Mouse (Mus musculus) CH12.LX (cell line): ENCODE data around the gene Mtmr1.
A peak's percentile ranks its signal among the peaks of the same experiment; 100 is the strongest.

ENCODE experiments used
- CTCF ChIP-seq, 2 experiments: IDR thresholded peaks in 1 of 2; conservative IDR thresholded peaks in 1 of 2; 2 replicates each; pipeline ENCODE4 v1.5.1; 2011 to 2012; ENCODE audit warnings: low read depth in 2 of 2, low read length in 2 of 2, improper control_type of control experiment in 1 of 2, inconsistent platforms in 1 of 2, mild to moderate bottlenecking in 1 of 2, moderate library complexity in 1 of 2
- E2F4 ChIP-seq: IDR thresholded peaks from 2 replicates; pipeline ENCODE4 v1.6.1; 2011; ENCODE audit warnings: low read depth, low read length, improper control_type of control experiment; ENCODE audit not compliant: insufficient replicate concordance
- EP300 ChIP-seq: IDR thresholded peaks from 2 replicates; pipeline ENCODE4 v1.6.1; 2011; ENCODE audit warnings: low read length, improper control_type of control experiment
- HCFC1 ChIP-seq: IDR thresholded peaks from 2 replicates; pipeline ENCODE4 v1.6.1; 2012; ENCODE audit warnings: low read depth, mild to moderate bottlenecking, inconsistent platforms, low read length, improper control_type of control experiment
- IRF4 ChIP-seq: IDR thresholded peaks from 2 replicates; pipeline ENCODE4 v1.6.1; 2014; ENCODE audit warnings: low read depth, mild to moderate bottlenecking, inconsistent platforms, low read length, improper control_type of control experiment
- JUN ChIP-seq: IDR thresholded peaks from 2 replicates; pipeline ENCODE4 v1.6.1; 2011; ENCODE audit warnings: low read depth, mild to moderate bottlenecking, low read length, improper control_type of control experiment, moderate library complexity; ENCODE audit not compliant: insufficient read depth
- MAFK ChIP-seq: IDR thresholded peaks from 2 replicates; pipeline ENCODE4 v1.6.1; 2011; ENCODE audit warnings: low read length, improper control_type of control experiment; ENCODE audit not compliant: insufficient replicate concordance
- NELFE ChIP-seq: IDR thresholded peaks from 2 replicates; pipeline ENCODE4 v1.6.1; 2011; ENCODE audit warnings: low read depth, low read length, improper control_type of control experiment
- POLR2AphosphoS2 ChIP-seq: IDR thresholded peaks from 2 replicates; pipeline ENCODE4 v1.6.1; 2011; ENCODE audit warnings: low read depth, low read length, improper control_type of control experiment
- RAD21 ChIP-seq: IDR thresholded peaks from 2 replicates; pipeline ENCODE4 v1.6.1; 2011; ENCODE audit warnings: low read depth, mild to moderate bottlenecking, low read length, improper control_type of control experiment, moderate library complexity
- RCOR1 ChIP-seq: conservative IDR thresholded peaks from 2 replicates; pipeline ENCODE4 v1.6.1; 2012; ENCODE audit warnings: low read depth, mild to moderate bottlenecking, inconsistent platforms, low read length, improper control_type of control experiment
- TCF12 ChIP-seq: IDR thresholded peaks from 2 replicates; pipeline ENCODE4 v1.6.1; 2014; ENCODE audit warnings: low read depth, mild to moderate bottlenecking, inconsistent platforms, low read length, improper control_type of control experiment
- ZMIZ1 ChIP-seq: IDR thresholded peaks from 2 replicates; pipeline ENCODE4 v1.6.1; 2012; ENCODE audit warnings: low read depth, mild to moderate bottlenecking, inconsistent platforms, low read length, improper control_type of control experiment
- ZNF384 ChIP-seq: IDR thresholded peaks from 2 replicates; pipeline ENCODE4 v1.6.1; 2012; ENCODE audit warnings: low read depth, low read length, improper control_type of control experiment, inconsistent platforms

DNA sequence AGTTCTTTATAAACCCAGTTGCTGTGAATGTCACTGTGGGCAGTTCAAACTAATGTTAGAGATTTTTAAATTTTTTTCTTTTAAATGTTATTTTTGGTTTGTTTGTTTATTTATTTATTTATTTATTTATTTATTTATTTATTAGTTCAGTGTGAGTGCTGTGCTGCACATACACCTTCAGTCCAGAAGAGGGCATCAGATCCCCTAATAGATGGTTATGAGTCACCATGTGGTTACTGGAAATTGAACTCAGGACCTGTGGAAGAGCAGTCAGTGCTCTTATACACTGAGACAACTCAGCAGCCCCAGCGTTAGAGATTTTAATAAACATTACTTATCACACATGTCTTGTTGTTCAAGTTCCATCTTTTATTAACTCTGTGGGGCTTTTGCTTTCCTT, 12.5 kb upstream of the Mtmr1 start:
- no peak for TF ChIP-seq POLR2AphosphoS2
- peak in 1 of 2 experiments; percentile 22; a peak in 1 of 4 replicates for TF ChIP-seq CTCF (conservative IDR thresholded peaks at IDR 0.05 in 1 of 2, IDR thresholded peaks at IDR 0.05 in 1 of 2; ENCODE audit: low read depth in 2 of 2, low read length in 2 of 2)
- TF ChIP-seq ZNF384: no peak
- TF ChIP-seq JUN: no peak
- no peak for TF ChIP-seq EP300
- TF ChIP-seq HCFC1: no peak
- TF ChIP-seq E2F4: no peak
- TF ChIP-seq RAD21: no peak; the same call in 1 of the 2 replicates
- TF ChIP-seq TCF12: no peak
- TF ChIP-seq IRF4: no peak
- TF ChIP-seq NELFE: no peak
- no peak for TF ChIP-seq ZMIZ1
- no peak for TF ChIP-seq RCOR1
- TF ChIP-seq MAFK: no peak
